Mouse (Mus musculus) bone marrow macrophage, adult 2 months (primary cell): ENCODE data around the gene Ypel2. TPM values are rescaled to one million over a fixed set of nuclear protein-coding genes. Genes with fewer than 3 reads are reported as not detected.

Experiments used
- H3K27ac ChIP-seq: 2 replicates; pipeline ENCODE4 v1.5.1; 2012; ENCODE audit warnings: low read depth, low read length; ENCODE audit not compliant: insufficient read depth
- H3K4me1 ChIP-seq: 2 replicates; pipeline ENCODE4 v1.6.1; 2012; ENCODE audit warnings: low read length; ENCODE audit not compliant: control insufficient read depth, insufficient read depth
- H3K4me3 ChIP-seq: 2 replicates; pipeline ENCODE4 v1.5.1; 2012; ENCODE audit warnings: mild to moderate bottlenecking, low read length, moderate library complexity; ENCODE audit not compliant: insufficient read depth
- CTCF ChIP-seq: IDR thresholded peaks from 2 replicates; pipeline ENCODE4 v1.5.1; 2012; ENCODE audit warnings: low read depth, mild to moderate bottlenecking, low read length, moderate library complexity
- POLR2A ChIP-seq: IDR thresholded peaks from 2 replicates; pipeline ENCODE4 v1.6.1; 2012; ENCODE audit warnings: mild to moderate bottlenecking, low read depth, low read length, borderline replicate concordance
- polyA plus RNA-seq: library from polyadenylated mRNA; stranded (reverse); fragments of >200 nt; gene quantifications from 2 replicates; pipeline ENCODE4 v1.2.4, GENCODE M21; 2012; ENCODE audit not compliant: missing spikeins, insufficient read depth, insufficient read length

The Ypel2 gene
- polyA plus RNA-seq, 1 experiment = 19.8 TPM

DNA sequence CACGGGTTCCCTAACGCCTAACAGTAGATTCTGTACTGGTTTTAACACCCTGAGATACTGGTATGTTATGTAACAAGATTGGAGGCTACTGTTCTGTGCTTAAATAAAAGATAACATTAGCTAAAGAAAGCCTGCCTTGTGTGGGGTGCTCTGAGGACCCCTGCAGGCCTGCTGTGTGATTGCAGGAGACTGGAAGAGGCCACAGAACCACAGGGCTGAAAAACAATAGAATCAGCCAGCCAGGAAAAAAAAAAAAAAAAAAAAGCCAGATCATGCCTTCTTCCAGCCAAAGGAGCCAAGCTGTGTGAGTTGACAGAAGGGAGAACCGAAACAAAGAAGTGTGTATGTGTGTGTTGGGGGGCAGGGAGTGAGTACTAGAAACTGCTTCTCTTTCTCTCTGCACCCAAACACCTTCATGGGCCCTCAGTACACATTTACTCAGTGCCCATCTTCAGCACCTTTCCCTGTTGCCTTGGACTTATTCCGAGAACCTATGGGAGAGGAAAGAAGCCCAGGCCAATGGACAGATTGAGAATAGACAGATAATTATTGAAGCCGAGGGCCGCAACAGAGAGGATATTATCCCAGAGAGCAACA is 2.2 kb upstream of the Ypel2 start:
- Histone ChIP-seq H3K27ac (peak overlapping the region; percentile 78), H3K4me3 (no peak overlapping the region), H3K4me1 (peaks cover 51% of the 10 kb centered on the region)
- TF ChIP-seq POLR2A = no peak
- peak; percentile 60 for TF ChIP-seq CTCF

DNA sequence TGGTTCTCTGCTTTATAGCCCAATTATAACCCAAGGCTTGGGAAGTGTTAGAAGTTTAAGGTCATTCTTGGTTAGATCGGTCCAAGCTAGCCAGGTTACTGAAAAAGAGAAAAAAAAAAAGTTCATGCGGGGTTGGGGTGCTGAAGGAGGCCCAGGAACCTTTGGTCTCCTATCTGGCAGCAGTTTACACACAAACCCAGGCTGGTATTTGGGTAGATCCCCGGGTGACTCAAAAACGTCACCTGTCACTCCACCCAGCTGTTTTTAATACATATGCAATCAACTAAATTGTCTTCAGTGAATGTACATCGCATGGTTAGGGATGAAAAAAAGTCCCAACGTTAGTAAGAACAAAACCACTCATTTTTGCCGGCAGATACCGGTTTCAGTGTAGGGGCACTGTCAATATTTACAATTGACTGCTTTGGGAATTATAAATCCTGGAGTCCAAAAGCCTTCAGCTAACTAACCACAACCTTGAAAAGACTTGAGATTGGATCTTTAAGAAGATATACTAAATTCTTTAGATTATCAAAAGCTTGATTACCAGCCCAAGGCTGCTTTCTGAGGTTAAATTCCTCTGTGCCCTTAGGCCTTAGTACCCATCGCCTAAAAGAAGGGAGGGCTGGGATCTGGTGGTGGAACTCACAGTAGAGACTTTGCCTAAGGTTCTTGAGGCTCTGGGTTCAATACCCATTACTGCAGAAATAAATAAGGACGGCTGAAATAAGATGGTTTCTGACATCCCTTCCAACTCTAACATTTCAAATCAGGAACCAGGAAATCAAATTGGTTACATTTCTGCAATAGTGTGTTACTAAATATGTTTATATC is 1.5 kb upstream of the Ypel2 start:
- TF ChIP-seq CTCF (no peak), POLR2A (no peak)
- H3K4me1 ChIP-seq = peaks cover 46% of the 10 kb centered on the region
- no peak overlapping the region for H3K4me3 ChIP-seq
- H3K27ac ChIP-seq = peak overlapping the region; percentile 63

DNA sequence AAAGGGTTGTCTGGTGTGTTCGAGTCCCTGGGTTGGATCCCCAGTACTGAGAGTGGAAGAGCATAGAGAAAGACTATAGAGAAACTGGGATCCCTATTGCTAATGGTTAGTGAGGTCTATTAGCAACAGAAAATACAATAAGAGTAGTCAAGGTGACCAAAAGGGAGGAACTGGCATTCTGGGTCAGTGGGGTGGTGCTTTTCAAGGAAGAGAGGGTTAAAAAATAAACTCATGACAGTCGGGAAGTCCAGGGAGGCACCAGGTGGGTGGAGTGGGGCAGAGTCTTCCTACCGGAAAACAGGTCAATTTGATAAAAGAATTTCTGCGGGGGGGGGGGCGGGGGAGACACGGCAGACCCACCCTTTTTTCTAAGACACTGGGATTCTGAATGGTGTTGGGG is 823 bp upstream of the Ypel2 start:
- 0 out of 2 replicates have a peak overlapping the region, but pooled peaks have one; percentile 77 for H3K4me3 ChIP-seq
- TF ChIP-seq CTCF = no peak
- H3K27ac ChIP-seq = peak overlapping the region; percentile 37

DNA sequence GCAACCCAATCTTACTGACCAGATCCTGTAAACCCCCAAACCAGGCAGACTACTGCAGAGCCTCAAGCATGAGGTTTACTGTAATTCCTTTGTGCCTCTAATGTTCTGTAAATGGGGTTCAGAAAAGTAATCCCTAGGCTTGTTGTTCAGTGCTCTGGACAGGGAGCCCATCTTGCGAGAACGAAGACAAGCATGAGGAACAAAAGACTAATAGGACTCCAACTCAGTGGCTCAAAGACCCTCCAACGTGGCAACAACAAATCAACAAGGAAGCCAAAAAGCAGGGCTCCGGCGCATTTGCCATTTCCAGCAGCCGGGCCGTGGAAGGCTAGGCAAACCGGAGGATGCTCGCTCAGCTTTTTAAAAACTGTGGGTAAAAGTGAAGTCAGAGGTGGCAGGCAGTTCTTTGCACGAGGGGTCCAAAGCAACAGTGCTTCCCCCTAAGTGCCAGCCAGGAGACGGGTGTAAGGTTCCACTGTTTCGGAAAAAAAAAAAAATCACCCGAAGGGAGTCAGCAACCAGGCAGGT is 982 bp downstream of the Ypel2 start:
- peaks cover 34% of the 10 kb centered on the region for H3K4me1 ChIP-seq
- TF ChIP-seq POLR2A = no peak
- no peak for TF ChIP-seq CTCF
- H3K4me3 ChIP-seq = peak overlapping the region; percentile 77
- no peak overlapping the region for H3K27ac ChIP-seq

More for the DNA sequence above, 823 bp upstream of the Ypel2 start:
- peaks cover 42% of the 10 kb centered on the region for H3K4me1 ChIP-seq

DNA sequence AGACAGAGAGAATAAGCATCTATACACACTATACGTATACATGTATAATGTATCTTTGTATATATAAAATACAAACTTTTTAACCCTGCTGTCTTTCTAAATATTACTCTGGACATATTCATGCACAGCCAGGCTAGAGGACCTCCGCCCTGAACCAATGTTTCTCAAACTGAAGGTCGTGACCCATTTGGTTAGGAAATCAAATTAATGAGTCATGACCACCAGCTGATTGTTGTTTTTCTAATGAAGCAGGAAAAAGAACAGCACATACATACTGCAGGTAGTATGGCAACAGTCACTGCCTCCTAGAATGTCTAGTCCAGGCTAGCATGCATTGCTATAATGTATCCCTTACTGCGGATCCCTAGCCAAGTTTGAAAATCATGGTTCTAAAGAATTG is 2.3 kb downstream of the Ypel2 start:
- Histone ChIP-seq H3K4me1 (peaks cover 26% of the 10 kb centered on the region), H3K4me3 (no peak overlapping the region), H3K27ac (no peak overlapping the region)
- TF ChIP-seq POLR2A (no peak), CTCF (no peak)

DNA sequence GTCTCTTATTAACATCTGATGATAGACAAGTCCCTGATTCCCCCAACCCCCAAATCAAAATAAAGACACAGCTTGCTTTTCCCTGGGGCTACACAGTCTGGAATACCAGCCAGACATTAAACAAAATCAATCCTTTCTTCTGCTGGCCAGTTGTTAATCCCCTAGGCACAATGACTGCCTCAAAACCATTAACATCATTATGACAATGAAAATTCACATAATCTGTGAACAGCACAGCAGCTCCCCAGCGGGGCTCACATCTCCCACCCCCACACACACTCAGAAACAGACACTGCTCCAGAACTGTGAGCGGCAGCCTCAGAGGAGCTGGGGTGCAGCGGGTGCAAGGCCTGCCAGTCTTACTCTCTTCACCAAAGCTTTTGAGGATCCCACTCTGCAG is 3.2 kb downstream of the Ypel2 start:
- Histone ChIP-seq H3K4me3 (no peak overlapping the region), H3K4me1 (peaks cover 22% of the 10 kb centered on the region), H3K27ac (no peak overlapping the region)
- no peak for TF ChIP-seq CTCF

DNA sequence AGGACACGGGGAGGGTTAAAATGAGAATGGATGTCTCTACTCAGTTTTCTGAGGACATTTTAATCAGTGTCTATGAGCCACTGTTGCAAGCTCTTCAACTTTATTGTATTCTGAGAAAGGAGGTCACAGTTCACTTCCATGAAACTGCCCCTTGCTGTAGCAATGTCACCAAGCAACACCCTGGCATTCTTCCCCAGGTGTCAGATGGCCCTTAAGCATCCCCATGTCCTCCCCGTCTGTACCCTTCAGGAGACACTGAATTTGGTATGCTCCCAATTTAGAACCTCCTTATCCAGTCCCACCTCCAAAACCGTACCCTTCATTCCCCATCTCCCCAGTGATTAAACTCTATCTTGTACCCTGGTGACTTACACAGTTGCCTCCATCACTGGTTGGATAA is 8.5 kb downstream of the Ypel2 start:
- H3K4me1 ChIP-seq = peaks cover 8% of the 10 kb centered on the region
- H3K27ac ChIP-seq = no peak overlapping the region
- H3K4me3 ChIP-seq = no peak overlapping the region
- TF ChIP-seq CTCF (no peak), POLR2A (no peak)

DNA sequence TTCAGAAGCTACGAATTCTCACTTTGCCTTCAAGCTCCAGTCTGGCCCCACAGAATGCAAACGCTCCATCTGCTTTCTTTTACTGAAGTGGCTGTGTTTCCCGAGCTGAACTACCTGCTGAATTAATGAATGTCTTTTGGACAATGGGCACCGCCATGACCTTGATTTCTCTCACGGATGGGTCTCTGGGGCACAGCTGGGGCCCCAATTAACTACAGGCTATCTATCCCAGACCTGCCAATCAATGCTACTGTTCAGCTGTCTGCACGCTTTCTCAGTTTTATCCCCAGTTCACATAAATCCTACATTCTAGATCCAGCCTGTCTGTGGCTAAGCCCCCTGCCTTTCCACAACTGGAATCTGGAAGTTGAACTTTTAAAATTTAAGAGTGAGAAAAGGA is 10.5 kb downstream of the Ypel2 start:
- Histone ChIP-seq H3K27ac (no peak overlapping the region), H3K4me3 (no peak overlapping the region), H3K4me1 (peaks cover 8% of the 10 kb centered on the region)
- no peak for TF ChIP-seq CTCF
- TF ChIP-seq POLR2A = no peak

DNA sequence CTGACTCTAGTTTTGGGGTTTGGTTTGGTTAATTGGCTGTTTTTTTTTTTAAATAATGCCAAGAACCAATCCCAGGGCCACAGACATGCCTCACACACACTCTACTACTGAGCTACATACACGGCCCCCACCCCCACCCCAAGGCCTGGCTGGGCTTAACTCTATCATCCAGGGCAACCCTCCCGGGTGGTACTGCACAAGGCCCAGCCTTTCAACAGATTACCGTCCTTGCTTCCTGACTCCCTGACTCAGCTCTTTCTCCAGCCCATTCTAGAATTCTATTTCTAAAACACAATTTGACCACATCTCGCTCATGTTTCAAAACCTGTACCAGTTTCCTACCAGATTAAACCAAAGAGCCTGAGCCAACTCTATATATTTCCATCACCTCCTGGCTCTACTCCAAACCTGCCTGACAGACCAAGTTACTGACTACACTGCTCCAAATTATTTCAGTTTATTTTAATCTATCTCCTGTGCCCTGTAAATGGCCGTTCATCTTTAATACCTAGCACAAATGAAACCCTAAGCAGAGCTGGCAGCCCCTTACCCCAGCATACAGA is 12.2 kb downstream of the Ypel2 start:
- Histone ChIP-seq H3K4me3 (no peak overlapping the region), H3K27ac (no peak overlapping the region), H3K4me1 (peaks cover 8% of the 10 kb centered on the region)
- TF ChIP-seq POLR2A (no peak), CTCF (no peak)

DNA sequence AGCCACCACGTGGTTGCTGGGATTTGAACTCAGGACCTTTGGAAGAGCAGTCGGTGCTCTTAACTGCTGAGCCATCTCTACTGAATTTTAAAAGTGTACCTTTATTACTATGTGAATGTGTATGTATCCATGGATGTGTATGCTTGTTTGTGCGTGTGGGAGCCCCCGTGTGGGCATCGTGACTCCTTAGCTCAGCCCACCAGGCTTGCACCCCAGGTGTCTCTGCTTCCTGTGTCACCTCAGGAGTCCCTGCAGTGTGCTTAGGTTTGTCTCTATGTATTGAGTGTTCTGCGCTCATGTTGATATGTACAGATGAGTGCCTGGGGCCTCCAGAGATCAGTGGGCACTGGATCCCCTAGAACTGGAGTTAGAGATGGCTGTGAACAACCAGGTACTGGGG is 13.0 kb downstream of the Ypel2 start:
- H3K27ac ChIP-seq = no peak overlapping the region
- H3K4me1 ChIP-seq = peaks cover 8% of the 10 kb centered on the region
- TF ChIP-seq CTCF (no peak), POLR2A (no peak)
- H3K4me3 ChIP-seq = no peak overlapping the region
